Mouse (Mus musculus) kidney, adult 9 months (tissue): ENCODE results near the gene Diexf.
A peak's percentile ranks its signal among the peaks of the same experiment; 100 is the strongest.

Source experiments
- DNase-seq: peaks from one replicate; pipeline ENCODE4 v3.0.0; 2022

The Diexf gene

GRCm38 (mm10) chr1:193085541-193086020 is 44.5 kb downstream of the Diexf start:
- DNase-seq = no peak

- peak; percentile 17 for DNase-seq
These were observed 46.1 kb downstream of the Diexf start for GRCm38 (mm10) chr1:193084016-193084415.

- DNase-seq = no peak
These were observed 47.0 kb downstream of the Diexf start for GRCm38 (mm10) chr1:193083051-193083450.

- no peak for DNase-seq
These were observed 47.7 kb downstream of the Diexf start for GRCm38 (mm10) chr1:193082311-193082921.

- DNase-seq = no peak
These were observed 67.5 kb downstream of the Diexf start for GRCm38 (mm10) chr1:193062618-193063017.

- no peak for DNase-seq
These were observed 69.9 kb downstream of the Diexf start for GRCm38 (mm10) chr1:193060167-193060566.

GRCm38 (mm10) chr1:193059596-193059995 is 70.5 kb downstream of the Diexf start:
- DNase-seq = no peak

- no peak for DNase-seq
These were observed 75.7 kb downstream of the Diexf start for GRCm38 (mm10) chr1:193054401-193054800.

GRCm38 (mm10) chr1:193053065-193053464 is 77.0 kb downstream of the Diexf start:
- no peak for DNase-seq

- DNase-seq = no peak
These were observed 82.5 kb downstream of the Diexf start for GRCm38 (mm10) chr1:193047616-193048015.

- DNase-seq = no peak
These were observed 87.2 kb downstream of the Diexf start for GRCm38 (mm10) chr1:193042760-193043295.
